Mouse (Mus musculus): ENCODE measurements around the gene Cd82.

Cd82 gene

DNA sequence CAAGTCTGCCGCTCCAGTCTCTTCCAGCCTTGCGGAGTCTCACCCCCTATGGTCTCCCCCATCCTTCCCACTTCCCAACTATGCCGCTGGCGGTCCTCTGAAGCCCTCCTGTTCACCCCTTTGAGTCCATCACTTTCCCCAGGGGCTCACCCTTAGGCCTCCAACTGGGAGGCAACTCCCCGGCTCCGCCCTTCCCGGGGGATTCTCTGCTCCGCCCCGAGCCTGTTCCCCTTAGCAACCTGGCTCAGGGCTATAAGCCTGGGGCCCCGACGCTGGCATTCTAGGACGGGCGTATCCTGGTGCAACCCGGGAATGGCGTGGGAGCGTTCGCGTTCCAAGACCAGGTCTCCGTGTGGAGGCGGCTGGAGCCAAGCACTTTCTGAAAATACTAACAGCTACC lies at the start of gene Cd82:
Gene Cd82 (minus strand): TSS at position 381 of the 400 bp plus-strand sequence.
- no peak for DNase-seq

DNA sequence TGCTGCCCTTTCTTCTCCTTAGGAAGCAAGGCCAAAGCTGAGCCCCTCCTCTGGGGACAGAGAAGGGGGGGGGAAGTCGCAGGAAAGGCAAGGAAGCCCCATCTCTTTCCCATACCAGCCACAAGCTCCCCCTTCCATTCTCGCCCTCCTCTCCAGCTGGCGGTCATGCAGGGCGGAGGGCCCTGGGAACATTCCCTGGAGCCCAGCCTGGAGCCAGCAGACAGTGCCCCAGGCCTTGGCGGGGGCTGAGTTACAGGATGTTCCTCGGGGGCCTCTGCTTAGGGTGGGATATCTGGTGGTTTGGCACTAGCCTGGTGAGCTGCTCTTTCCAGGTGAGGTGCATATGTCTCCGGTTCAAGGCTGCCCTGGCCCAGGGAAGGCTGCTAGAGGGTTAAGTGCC lies 49.2 kb upstream of the Cd82 start:
- DNase-seq: no peak

- DNase-seq: no peak
These were observed 47.9 kb upstream of the Cd82 start for GRCm38 (mm10) chr2:93510839-93511238.

GRCm38 (mm10) chr2:93509777-93510750 lies 47.1 kb upstream of the Cd82 start:
- no peak for DNase-seq

- DNase-seq: no peak
These were observed 42.2 kb upstream of the Cd82 start for GRCm38 (mm10) chr2:93505091-93505490.

DNA sequence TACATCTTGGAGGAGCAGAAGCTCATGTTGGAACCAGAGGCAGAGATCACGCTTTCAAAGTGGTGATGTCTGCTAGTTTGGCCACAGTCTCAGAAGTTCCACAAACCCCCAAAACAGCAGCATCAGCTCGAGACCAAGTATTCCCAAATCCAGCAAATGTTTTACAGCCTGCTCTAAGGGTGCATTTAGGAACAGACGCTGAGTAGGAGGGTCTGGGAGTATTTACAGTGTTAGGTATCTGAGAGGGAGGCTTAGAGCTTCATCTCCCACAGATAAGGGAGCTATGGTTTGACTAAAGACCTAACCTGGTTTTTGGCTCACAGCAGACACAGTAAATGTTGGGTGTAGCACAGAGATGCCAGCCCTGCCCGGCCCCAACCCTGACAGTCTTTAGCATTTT lies 40.4 kb upstream of the Cd82 start:
- DNase-seq: no peak

DNA sequence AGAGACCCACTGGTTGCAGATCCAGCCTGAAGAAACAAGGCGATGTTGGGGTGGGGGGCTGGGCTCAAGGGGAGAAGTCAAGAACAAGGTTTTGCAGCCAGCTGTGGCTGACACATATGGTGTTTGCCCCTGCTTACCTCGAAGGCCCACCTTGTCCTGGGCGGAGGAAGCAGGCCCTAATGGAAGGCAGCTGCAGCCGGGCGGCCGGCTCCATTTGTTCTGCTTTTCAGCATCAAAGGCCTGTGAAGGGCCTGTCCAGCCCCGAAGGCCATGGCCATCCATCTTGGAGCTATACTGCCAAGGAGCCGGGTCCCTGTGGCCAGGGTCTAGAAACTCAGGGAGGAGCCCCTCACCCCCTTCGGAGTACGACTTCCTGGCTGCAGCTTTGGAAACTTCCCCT lies 38.4 kb upstream of the Cd82 start:
- no peak for DNase-seq

DNA sequence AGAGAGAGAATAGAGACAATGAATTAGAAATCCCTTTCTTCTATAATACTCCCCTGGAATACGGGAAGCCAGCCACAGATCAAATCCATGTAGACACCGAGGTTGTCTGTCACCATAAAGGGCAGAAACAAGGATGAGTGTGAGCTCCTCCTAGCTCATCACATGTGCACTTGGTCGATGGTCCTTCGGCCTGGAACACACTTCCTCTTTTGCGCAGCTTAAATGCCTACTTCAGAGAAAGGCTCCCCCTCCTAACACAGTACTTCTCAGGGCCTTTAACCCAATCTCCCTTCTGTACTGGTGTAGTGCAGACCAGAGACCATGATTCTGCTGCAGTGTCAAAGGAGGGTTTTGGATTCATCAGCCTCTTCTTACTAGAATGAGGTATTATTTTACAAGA lies 34.3 kb upstream of the Cd82 start:
- DNase-seq: no peak

DNA sequence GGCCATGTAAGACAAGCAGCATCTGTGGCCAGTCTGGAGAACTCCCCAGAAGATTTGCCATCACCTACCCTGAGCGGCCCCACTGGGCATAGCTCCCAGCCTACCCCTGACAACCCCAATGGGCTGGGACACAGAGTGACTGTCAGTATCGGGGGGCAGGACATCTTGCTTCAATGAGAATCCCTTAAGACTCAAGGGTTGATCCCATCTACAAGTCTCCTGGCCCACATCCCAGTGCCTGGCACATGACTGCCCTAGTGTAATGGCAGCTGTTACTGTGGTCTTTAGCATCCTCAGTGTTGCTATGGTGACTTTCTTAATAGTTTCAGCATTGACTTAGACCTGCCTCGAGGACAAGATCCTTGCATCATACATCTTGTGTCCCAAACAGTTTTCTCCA lies 32.2 kb upstream of the Cd82 start:
- DNase-seq: no peak

GRCm38 (mm10) chr2:93493541-93493940 lies 30.6 kb upstream of the Cd82 start:
- no peak for DNase-seq

DNA sequence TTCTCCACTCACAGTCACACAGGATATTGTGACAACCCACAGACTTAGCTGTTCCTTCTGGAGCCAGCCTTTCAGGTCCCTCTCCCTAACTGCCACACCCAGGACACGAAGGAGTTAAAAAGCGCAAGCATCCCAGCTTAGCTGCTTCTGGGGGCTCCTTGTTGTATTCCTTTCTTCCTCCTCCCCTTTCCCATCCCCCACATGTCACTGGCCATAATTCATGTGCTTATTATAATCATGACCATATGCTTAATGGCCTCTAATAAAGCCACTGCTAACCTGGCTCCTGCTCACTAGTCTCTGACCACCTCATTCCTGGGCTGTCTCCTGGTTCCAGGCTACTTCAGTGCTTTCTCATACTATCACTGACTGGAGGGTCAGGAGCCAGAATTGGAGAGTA lies 27.6 kb upstream of the Cd82 start:
- no peak for DNase-seq

- DNase-seq: no peak
These were observed 26.1 kb upstream of the Cd82 start for GRCm38 (mm10) chr2:93488911-93489587.

DNA sequence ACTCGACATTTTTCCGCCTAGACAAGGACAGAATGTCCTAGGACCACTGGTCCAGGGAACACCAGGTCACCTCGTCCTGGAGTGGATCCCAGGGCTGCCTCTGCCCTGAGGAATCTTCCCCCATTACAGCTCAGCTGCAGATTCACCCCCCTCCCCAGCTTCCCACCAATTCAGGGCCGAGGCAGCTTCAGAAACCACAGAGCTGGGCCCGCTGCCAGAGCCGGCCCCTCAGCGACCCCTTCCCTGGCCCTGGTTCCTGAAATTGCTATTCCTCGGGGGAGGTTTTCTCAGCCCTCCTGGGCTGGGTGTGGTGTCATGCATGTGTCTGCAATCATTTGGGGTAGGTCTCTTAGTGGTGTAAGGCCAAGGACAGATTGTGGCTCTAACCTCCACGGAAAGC lies 22.5 kb upstream of the Cd82 start:
- DNase-seq: no peak

DNA sequence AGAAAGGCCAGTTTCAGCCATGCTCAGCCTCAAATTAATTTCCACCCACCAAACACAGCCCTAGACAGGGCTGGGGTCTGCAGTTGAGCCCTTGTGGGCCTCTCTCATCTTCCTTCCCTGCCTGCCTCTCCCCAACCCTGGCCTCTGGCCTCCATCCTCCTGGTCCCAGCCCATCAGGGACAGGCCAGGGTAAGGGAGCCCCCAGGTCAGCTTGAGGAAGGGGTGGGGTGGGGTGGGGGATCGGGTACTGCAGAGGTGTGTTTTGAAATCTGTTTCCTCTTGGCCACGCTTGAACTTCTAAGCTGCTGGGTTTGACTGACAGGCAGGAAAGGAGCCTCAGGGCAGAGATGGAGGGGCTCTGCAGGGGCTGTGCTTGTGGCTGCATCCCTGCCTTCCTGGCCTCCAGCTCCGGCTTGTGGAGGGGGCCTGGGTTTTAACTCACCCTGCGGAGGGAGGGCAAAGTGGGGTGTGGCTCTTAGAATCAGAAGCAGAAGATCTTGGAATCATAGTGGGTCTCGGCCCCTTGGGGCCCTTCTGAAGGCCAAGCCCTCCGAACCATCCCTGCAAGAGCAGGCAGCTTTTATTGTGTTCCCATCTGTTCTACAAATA lies 19.2 kb upstream of the Cd82 start:
- no peak for DNase-seq

DNA sequence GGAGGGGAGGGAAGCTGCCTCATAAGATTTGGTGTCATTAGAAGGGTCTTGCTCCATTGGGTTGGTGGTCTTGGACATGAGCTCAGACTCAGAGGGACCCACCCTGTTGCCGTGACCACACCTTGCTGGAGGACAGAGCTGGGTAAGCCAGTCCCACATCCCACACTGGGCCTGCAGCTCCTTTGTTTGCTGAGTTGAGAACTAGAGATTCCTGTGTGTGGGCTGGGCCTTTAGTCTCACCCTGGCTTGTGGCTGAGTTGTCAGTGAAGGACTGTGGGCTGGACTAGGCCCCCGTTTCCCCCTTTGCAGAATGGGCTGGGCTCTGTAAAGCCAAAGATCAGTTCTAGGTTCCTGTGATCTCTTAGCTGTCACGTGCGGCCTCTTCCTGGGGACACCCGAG lies 15.8 kb upstream of the Cd82 start:
- no peak for DNase-seq

- DNase-seq: peak; percentile 48
These were observed 14.6 kb upstream of the Cd82 start for GRCm38 (mm10) chr2:93477519-93477918.

- peak; percentile 15 for DNase-seq
These were observed 13.5 kb upstream of the Cd82 start for GRCm38 (mm10) chr2:93476487-93476886.

DNA sequence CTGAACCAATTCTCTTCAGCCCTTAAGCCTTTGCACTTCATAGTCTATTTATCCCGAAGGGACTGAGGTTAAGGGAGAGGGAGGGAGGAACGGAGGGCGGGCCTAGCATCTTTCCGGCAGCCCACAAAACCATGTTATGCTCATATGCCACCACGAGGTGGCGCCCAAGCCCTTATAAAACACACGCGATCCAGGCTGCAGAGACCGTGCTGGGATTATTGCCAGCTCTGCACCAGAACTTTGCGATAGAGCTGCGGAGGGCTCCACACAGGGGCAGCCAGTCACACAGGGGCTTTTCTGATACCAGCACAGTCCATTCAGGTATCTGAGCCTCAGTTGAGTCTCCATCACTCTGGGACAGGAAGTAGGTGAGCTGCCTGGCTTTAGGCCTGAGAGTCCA lies 12.1 kb upstream of the Cd82 start:
- DNase-seq: peak; percentile 88

DNA sequence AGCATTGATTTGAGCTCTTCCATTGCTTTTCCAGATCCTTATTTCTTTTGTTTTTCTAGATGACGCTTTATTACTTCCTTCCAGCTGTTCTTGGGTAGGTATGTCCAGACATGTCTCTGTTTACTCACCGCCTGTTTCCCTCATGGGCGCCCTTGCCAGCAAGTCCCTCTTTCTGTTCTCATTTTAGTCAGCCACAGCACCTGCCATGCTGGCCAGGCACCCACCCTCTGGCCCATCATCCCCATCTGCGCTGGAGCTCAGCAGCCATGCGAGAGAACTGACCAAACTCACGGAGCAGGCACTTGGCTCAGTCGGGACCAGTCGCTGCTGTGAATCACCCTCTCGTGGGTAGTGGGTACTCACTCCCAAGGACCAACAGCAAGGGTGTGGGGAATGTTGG lies 11.0 kb upstream of the Cd82 start:
- DNase-seq: no peak

- peak; percentile 76 for DNase-seq
These were observed 8.1 kb upstream of the Cd82 start for GRCm38 (mm10) chr2:93470849-93471576.

DNA sequence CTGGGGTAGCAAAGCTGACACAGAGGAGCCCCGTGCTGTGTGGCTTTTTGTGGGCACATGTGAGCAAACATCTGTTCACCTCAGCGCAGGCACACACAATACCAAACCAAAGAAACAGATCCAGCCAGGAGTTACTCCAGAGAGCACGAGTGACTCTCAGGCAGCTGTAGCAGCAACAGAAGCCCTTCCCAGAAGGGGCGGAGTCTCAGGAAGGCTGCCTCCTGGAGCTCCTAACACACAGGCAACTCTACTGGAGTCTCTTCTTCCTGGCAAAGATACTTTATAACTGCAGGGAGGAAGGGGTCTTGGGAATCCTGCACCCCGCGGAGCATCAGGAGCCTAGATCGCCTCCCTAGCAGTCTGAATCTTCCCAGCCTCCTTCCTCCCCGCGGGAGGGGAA lies 7.2 kb upstream of the Cd82 start:
- no peak for DNase-seq

- no peak for DNase-seq
These were observed 6.2 kb upstream of the Cd82 start for GRCm38 (mm10) chr2:93469118-93469517.

DNA sequence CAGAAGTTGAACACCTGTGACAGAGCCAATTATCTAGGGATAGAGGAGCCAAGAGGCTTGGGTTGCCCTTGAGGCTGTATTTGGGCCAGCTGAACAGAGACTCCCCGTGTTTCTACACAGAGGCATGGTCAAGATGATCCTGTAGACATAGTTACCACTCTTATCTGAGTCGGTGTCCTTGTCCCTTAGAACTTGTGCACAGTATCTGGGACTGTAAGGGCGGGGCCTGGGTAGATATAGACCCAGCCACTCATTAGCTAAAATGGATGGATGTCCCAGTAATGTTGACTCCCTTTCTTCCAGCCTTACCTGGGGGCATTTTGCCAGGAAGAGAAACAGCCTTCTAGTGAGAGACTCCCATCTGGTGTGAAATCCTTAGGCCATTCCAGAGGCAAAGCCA lies 3.4 kb upstream of the Cd82 start:
- DNase-seq: no peak
